Mouse (Mus musculus): ENCODE measurements around the gene Plxna4. TPM values are rescaled to one million over a fixed set of nuclear protein-coding genes. Genes with fewer than 3 reads are reported as not detected.
"Not testable (repeated sequence)": the region's sequence is repeated elsewhere in the genome, so short reads cannot be mapped to it uniquely, and the experiment has no call there.

Plxna4 gene
- polyA plus RNA-seq, 1 experiment from 2014 or later, result 4.1 TPM

GRCm38 (mm10) chr6:32504963-32505362 lies 83.0 kb downstream of the Plxna4 start:
- Histone ChIP-seq H3K9me3 (ENCODE audit: control insufficient read depth, low read length) (no peaks in the 10 kb centered on the region), H3K36me3 (ENCODE audit: control insufficient read depth, insufficient read depth, low read length) (no peaks in the 10 kb centered on the region), H3K4me2 (ENCODE audit: low read depth, severe bottlenecking) (no peak overlapping the region), H3K27ac (replicated peaks; ENCODE audit: low read depth, low read length) (no peak overlapping the region), H3K9ac (ENCODE audit: low read length) (no peak overlapping the region), H3K4me3 (ENCODE audit: low read depth, low read length) (no peak overlapping the region), H3K4me1 (ENCODE audit: control insufficient read depth, insufficient read depth, low read length) (no peaks in the 10 kb centered on the region), H3K27me3 (ENCODE audit: control insufficient read depth, insufficient read depth, low read length) (no peaks in the 10 kb centered on the region)
- DNase-seq (ENCODE audit: low spot score) (no peak), ATAC-seq (ENCODE audit: insufficient number of reproducible peaks, low FRiP score, low TSS enrichment, low read depth) (no peak)
- 61% methylated on average over 5 of the region's 5 CpGs for whole genome bisulfite sequencing

- H3K9me3 ChIP-seq (ENCODE audit: control insufficient read depth, low read length); H3K27ac ChIP-seq (replicated peaks; ENCODE audit: low read depth, low read length); H3K9ac ChIP-seq (ENCODE audit: low read length); DNase-seq (ENCODE audit: low spot score); H3K36me3 ChIP-seq (ENCODE audit: control insufficient read depth, insufficient read depth, low read length); H3K4me3 ChIP-seq (ENCODE audit: low read depth, low read length); H3K4me2 ChIP-seq (ENCODE audit: low read depth, severe bottlenecking); ATAC-seq (ENCODE audit: insufficient number of reproducible peaks, low FRiP score, low TSS enrichment, low read depth); H3K27me3 ChIP-seq (ENCODE audit: control insufficient read depth, insufficient read depth, low read length): not testable (repeated sequence)
- WGBS, result 91% methylated on average over 1 of the region's 1 CpGs
- peaks cover 17% of the 10 kb centered on the region for H3K4me1 ChIP-seq (ENCODE audit: control insufficient read depth, insufficient read depth, low read length)
Observed at GRCm38 (mm10) chr6:32501186-32501585, 86.8 kb downstream of the Plxna4 start.

GRCm38 (mm10) chr6:32498106-32498505 lies 89.9 kb downstream of the Plxna4 start:
- DNase-seq (ENCODE audit: low spot score) (no peak), ATAC-seq (ENCODE audit: insufficient number of reproducible peaks, low FRiP score, low TSS enrichment, low read depth) (no peak)
- no peak overlapping the region for H3K4me3 ChIP-seq (ENCODE audit: low read depth, low read length)
- H3K27ac ChIP-seq (replicated peaks; ENCODE audit: low read depth, low read length), result no peak overlapping the region
- no peak overlapping the region for H3K9ac ChIP-seq (ENCODE audit: low read length)
- H3K27me3 ChIP-seq (ENCODE audit: control insufficient read depth, insufficient read depth, low read length), result no peaks in the 10 kb centered on the region
- WGBS, result 56% methylated on average over 5 of the region's 5 CpGs
- peaks cover 38% of the 10 kb centered on the region for H3K4me1 ChIP-seq (ENCODE audit: control insufficient read depth, insufficient read depth, low read length)
- no peaks in the 10 kb centered on the region for H3K36me3 ChIP-seq (ENCODE audit: control insufficient read depth, insufficient read depth, low read length)
- H3K4me2 ChIP-seq (ENCODE audit: low read depth, severe bottlenecking), result no peak overlapping the region
- no peaks in the 10 kb centered on the region for H3K9me3 ChIP-seq (ENCODE audit: control insufficient read depth, low read length)

- ATAC-seq (ENCODE audit: insufficient number of reproducible peaks, low FRiP score, low TSS enrichment, low read depth) (peak; percentile 75; the same call in 1 of the 2 replicates), DNase-seq (ENCODE audit: low spot score) (peak; percentile 81)
- Histone ChIP-seq H3K27ac (replicated peaks; ENCODE audit: low read depth, low read length) (no peak overlapping the region), H3K4me3 (ENCODE audit: low read depth, low read length) (no peak overlapping the region), H3K4me2 (ENCODE audit: low read depth, severe bottlenecking) (no peak overlapping the region), H3K9ac (ENCODE audit: low read length) (no peak overlapping the region), H3K4me1 (ENCODE audit: control insufficient read depth, insufficient read depth, low read length) (peaks cover 39% of the 10 kb centered on the region), H3K27me3 (ENCODE audit: control insufficient read depth, insufficient read depth, low read length) (no peaks in the 10 kb centered on the region), H3K9me3 (ENCODE audit: control insufficient read depth, low read length) (no peaks in the 10 kb centered on the region), H3K36me3 (ENCODE audit: control insufficient read depth, insufficient read depth, low read length) (no peaks in the 10 kb centered on the region)
- WGBS, result 13% methylated on average over 4 of the region's 4 CpGs
Observed at GRCm38 (mm10) chr6:32496109-32496508, 91.9 kb downstream of the Plxna4 start.

- WGBS, result 92% methylated on average over 2 of the region's 2 CpGs
- H3K4me2 ChIP-seq (ENCODE audit: low read depth, severe bottlenecking), result no peak overlapping the region
- DNase-seq (ENCODE audit: low spot score) (no peak), ATAC-seq (ENCODE audit: insufficient number of reproducible peaks, low FRiP score, low TSS enrichment, low read depth) (no peak)
- H3K36me3 ChIP-seq (ENCODE audit: control insufficient read depth, insufficient read depth, low read length), result no peaks in the 10 kb centered on the region
- no peaks in the 10 kb centered on the region for H3K27me3 ChIP-seq (ENCODE audit: control insufficient read depth, insufficient read depth, low read length)
- no peaks in the 10 kb centered on the region for H3K9me3 ChIP-seq (ENCODE audit: control insufficient read depth, low read length)
- H3K4me1 ChIP-seq (ENCODE audit: control insufficient read depth, insufficient read depth, low read length), result peaks cover 39% of the 10 kb centered on the region
- no peak overlapping the region for H3K4me3 ChIP-seq (ENCODE audit: low read depth, low read length)
- H3K27ac ChIP-seq (replicated peaks; ENCODE audit: low read depth, low read length), result no peak overlapping the region
- H3K9ac ChIP-seq (ENCODE audit: low read length), result no peak overlapping the region
Observed at GRCm38 (mm10) chr6:32495532-32495931, 92.5 kb downstream of the Plxna4 start.

GRCm38 (mm10) chr6:32493557-32493956 lies 94.4 kb downstream of the Plxna4 start:
- ATAC-seq (ENCODE audit: insufficient number of reproducible peaks, low FRiP score, low TSS enrichment, low read depth) (no peak), DNase-seq (ENCODE audit: low spot score) (no peak)
- no peaks in the 10 kb centered on the region for H3K27me3 ChIP-seq (ENCODE audit: control insufficient read depth, insufficient read depth, low read length)
- no peak overlapping the region for H3K9ac ChIP-seq (ENCODE audit: low read length)
- no peak overlapping the region for H3K4me3 ChIP-seq (ENCODE audit: low read depth, low read length)
- no peaks in the 10 kb centered on the region for H3K36me3 ChIP-seq (ENCODE audit: control insufficient read depth, insufficient read depth, low read length)
- peaks cover 30% of the 10 kb centered on the region for H3K4me1 ChIP-seq (ENCODE audit: control insufficient read depth, insufficient read depth, low read length)
- 50% methylated on average over 5 of the region's 5 CpGs for WGBS
- H3K27ac ChIP-seq (replicated peaks; ENCODE audit: low read depth, low read length), result no peak overlapping the region
- H3K9me3 ChIP-seq (ENCODE audit: control insufficient read depth, low read length), result no peaks in the 10 kb centered on the region
- no peak overlapping the region for H3K4me2 ChIP-seq (ENCODE audit: low read depth, severe bottlenecking)

- no peak overlapping the region for H3K9ac ChIP-seq (ENCODE audit: low read length)
- 72% methylated on average over 3 of the region's 3 CpGs for WGBS
- H3K27ac ChIP-seq (replicated peaks; ENCODE audit: low read depth, low read length), result no peak overlapping the region
- H3K4me2 ChIP-seq (ENCODE audit: low read depth, severe bottlenecking), result no peak overlapping the region
- ATAC-seq (ENCODE audit: insufficient number of reproducible peaks, low FRiP score, low TSS enrichment, low read depth) (no peak), DNase-seq (ENCODE audit: low spot score) (no peak)
- no peaks in the 10 kb centered on the region for H3K9me3 ChIP-seq (ENCODE audit: control insufficient read depth, low read length)
- peaks cover 10% of the 10 kb centered on the region for H3K4me1 ChIP-seq (ENCODE audit: control insufficient read depth, insufficient read depth, low read length)
- no peak overlapping the region for H3K4me3 ChIP-seq (ENCODE audit: low read depth, low read length)
- no peaks in the 10 kb centered on the region for H3K27me3 ChIP-seq (ENCODE audit: control insufficient read depth, insufficient read depth, low read length)
- no peaks in the 10 kb centered on the region for H3K36me3 ChIP-seq (ENCODE audit: control insufficient read depth, insufficient read depth, low read length)
Observed at GRCm38 (mm10) chr6:32487121-32487520, 100.9 kb downstream of the Plxna4 start.

- H3K27me3 ChIP-seq (ENCODE audit: control insufficient read depth, insufficient read depth, low read length), result no peaks in the 10 kb centered on the region
- ATAC-seq (ENCODE audit: insufficient number of reproducible peaks, low FRiP score, low TSS enrichment, low read depth) (no peak), DNase-seq (ENCODE audit: low spot score) (no peak)
- H3K4me2 ChIP-seq (ENCODE audit: low read depth, severe bottlenecking), result no peak overlapping the region
- WGBS, result 15% methylated on average over 4 of the region's 4 CpGs
- H3K9me3 ChIP-seq (ENCODE audit: control insufficient read depth, low read length), result no peaks in the 10 kb centered on the region
- no peak overlapping the region for H3K4me3 ChIP-seq (ENCODE audit: low read depth, low read length)
- no peak overlapping the region for H3K9ac ChIP-seq (ENCODE audit: low read length)
- H3K27ac ChIP-seq (replicated peaks; ENCODE audit: low read depth, low read length), result no peak overlapping the region
- peaks cover 13% of the 10 kb centered on the region for H3K4me1 ChIP-seq (ENCODE audit: control insufficient read depth, insufficient read depth, low read length)
- H3K36me3 ChIP-seq (ENCODE audit: control insufficient read depth, insufficient read depth, low read length), result no peaks in the 10 kb centered on the region
Observed at GRCm38 (mm10) chr6:32482469-32482868, 105.5 kb downstream of the Plxna4 start.

GRCm38 (mm10) chr6:32480741-32481140 lies 107.3 kb downstream of the Plxna4 start:
- no peak overlapping the region for H3K4me2 ChIP-seq (ENCODE audit: low read depth, severe bottlenecking)
- WGBS, result 70% methylated on average over 1 of the region's 1 CpGs
- no peak for DNase-seq (ENCODE audit: low spot score)
- no peaks in the 10 kb centered on the region for H3K9me3 ChIP-seq (ENCODE audit: control insufficient read depth, low read length)
- H3K4me3 ChIP-seq (ENCODE audit: low read depth, low read length), result no peak overlapping the region
- ATAC-seq (ENCODE audit: insufficient number of reproducible peaks, low FRiP score, low TSS enrichment, low read depth), result no peak
- H3K9ac ChIP-seq (ENCODE audit: low read length), result no peak overlapping the region
- H3K27me3 ChIP-seq (ENCODE audit: control insufficient read depth, insufficient read depth, low read length), result no peaks in the 10 kb centered on the region
- no peak overlapping the region for H3K27ac ChIP-seq (replicated peaks; ENCODE audit: low read depth, low read length)
- no peaks in the 10 kb centered on the region for H3K36me3 ChIP-seq (ENCODE audit: control insufficient read depth, insufficient read depth, low read length)
- H3K4me1 ChIP-seq (ENCODE audit: control insufficient read depth, insufficient read depth, low read length), result peaks cover 12% of the 10 kb centered on the region
